Mouse (Mus musculus): ENCODE results near the gene Amn1. TPM values are rescaled to one million over a fixed set of nuclear protein-coding genes. Genes with fewer than 3 reads are reported as not detected.
"Not testable (repeated sequence)": the region's sequence is repeated elsewhere in the genome, so short reads cannot be mapped to it uniquely, and the experiment has no call there.

The Amn1 gene
- polyA plus RNA-seq, 1 experiment, result 2.6 TPM

- Histone ChIP-seq H3K4me1 (ENCODE audit: control insufficient read depth, insufficient read depth, low read length) (no peaks in the 10 kb centered on the region), H3K27ac (ENCODE audit: control insufficient read depth, insufficient read depth, low read depth, low read length, poor library complexity) (no peak overlapping the region), H3K4me3 (replicated peaks; ENCODE audit: control insufficient read depth, low read depth, low read length) (no peak overlapping the region)
- TF ChIP-seq POLR2A (IDR thresholded peaks at IDR 0.05; ENCODE audit: borderline replicate concordance, control insufficient read depth, low read depth, low read length), result no peak
- no peak for TF ChIP-seq CTCF (IDR thresholded peaks at IDR 0.05; ENCODE audit: control insufficient read depth, insufficient read depth, low read length)
- 68% methylated on average over 2 of the region's 2 CpGs for WGBS
Observed at GRCm38 (mm10) chr6:149168436-149168835, 20.1 kb downstream of the Amn1 start.

DNA sequence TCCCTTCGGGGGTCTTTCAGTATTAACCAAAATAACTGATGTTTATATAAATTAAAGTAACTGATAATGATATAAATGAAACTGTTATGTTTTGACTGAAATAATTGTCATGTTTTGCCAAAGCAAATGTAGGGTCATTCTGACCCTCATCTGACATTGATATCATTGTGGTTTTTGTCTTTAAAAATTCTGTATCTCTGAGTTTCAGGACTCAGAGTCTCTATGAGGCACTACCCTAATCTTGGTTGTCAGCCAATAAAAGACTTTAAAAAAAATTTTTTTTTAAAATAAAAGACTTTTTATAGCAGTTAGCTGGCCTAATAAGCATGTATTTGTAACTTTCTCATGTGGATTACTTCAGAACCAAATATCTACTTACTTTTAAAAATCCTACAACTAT is 20.8 kb downstream of the Amn1 start:
- TF ChIP-seq POLR2A (IDR thresholded peaks at IDR 0.05; ENCODE audit: borderline replicate concordance, control insufficient read depth, low read depth, low read length) (no peak), CTCF (IDR thresholded peaks at IDR 0.05; ENCODE audit: control insufficient read depth, insufficient read depth, low read length) (no peak)
- H3K4me3 ChIP-seq (replicated peaks; ENCODE audit: control insufficient read depth, low read depth, low read length), result no peak overlapping the region
- H3K27ac ChIP-seq (ENCODE audit: control insufficient read depth, insufficient read depth, low read depth, low read length, poor library complexity), result no peak overlapping the region
- WGBS, result 75% methylated on average over 1 of the region's 1 CpGs
- H3K4me1 ChIP-seq (ENCODE audit: control insufficient read depth, insufficient read depth, low read length), result no peaks in the 10 kb centered on the region

GRCm38 (mm10) chr6:149167038-149167437 is 21.5 kb downstream of the Amn1 start:
- not testable (repeated sequence) for H3K4me1 ChIP-seq (ENCODE audit: control insufficient read depth, insufficient read depth, low read length); H3K4me3 ChIP-seq (replicated peaks; ENCODE audit: control insufficient read depth, low read depth, low read length); H3K27ac ChIP-seq (ENCODE audit: control insufficient read depth, insufficient read depth, low read depth, low read length, poor library complexity)
- WGBS, result 83% methylated on average over 3 of the region's 4 CpGs

DNA sequence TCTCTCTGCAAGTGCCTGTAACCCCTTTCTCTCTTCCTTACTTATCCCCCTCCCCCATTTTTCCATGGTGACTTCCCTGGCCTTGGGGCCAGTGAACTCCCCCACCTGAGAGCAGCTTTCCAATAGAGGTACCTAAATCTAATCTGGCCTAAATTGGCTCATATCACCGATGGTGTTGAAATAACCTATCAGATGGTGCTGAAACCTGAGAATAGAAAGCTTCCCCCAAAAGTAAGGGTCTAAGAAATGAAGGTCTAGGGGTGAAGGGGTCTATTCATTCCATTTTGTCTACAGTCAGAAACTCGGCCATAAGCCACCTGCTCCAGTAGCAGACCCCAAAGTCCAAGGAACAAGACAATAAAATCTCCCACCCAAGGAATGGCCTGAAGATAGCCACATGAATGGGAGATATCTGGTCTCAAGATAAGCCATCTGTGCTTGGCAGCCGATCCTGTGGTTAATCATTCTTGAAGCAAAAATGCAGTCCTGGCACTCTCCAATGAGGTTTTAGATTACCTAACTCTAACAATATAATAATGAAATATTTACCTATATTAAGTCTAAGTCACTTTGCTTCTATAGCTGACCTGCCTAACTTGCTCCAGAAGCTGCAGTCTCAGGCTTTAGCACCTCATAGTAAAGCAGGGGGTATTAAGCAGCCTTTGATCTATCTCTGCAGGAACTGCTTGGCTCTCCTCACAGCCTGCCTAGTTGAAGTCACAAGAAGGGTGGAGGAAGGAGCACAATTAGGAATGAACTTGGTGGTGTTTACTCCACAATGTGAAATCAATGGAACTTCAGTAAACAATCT is 33.3 kb downstream of the Amn1 start:
- Histone ChIP-seq H3K4me3 (replicated peaks; ENCODE audit: control insufficient read depth, low read depth, low read length) (no peak overlapping the region), H3K27ac (ENCODE audit: control insufficient read depth, insufficient read depth, low read depth, low read length, poor library complexity) (no peak overlapping the region), H3K4me1 (ENCODE audit: control insufficient read depth, insufficient read depth, low read length) (no peaks in the 10 kb centered on the region)
- TF ChIP-seq POLR2A (IDR thresholded peaks at IDR 0.05; ENCODE audit: borderline replicate concordance, control insufficient read depth, low read depth, low read length), result no peak
- no peak for TF ChIP-seq CTCF (IDR thresholded peaks at IDR 0.05; ENCODE audit: control insufficient read depth, insufficient read depth, low read length)
- 61% methylated on average over 3 of the region's 3 CpGs for WGBS

- WGBS, result 68% methylated on average over 8 of the region's 8 CpGs
- Histone ChIP-seq H3K27ac (ENCODE audit: control insufficient read depth, insufficient read depth, low read depth, low read length, poor library complexity) (no peak overlapping the region), H3K4me3 (replicated peaks; ENCODE audit: control insufficient read depth, low read depth, low read length) (no peak overlapping the region), H3K4me1 (ENCODE audit: control insufficient read depth, insufficient read depth, low read length) (no peaks in the 10 kb centered on the region)
- TF ChIP-seq POLR2A (IDR thresholded peaks at IDR 0.05; ENCODE audit: borderline replicate concordance, control insufficient read depth, low read depth, low read length) (no peak), CTCF (IDR thresholded peaks at IDR 0.05; ENCODE audit: control insufficient read depth, insufficient read depth, low read length) (no peak)
Observed at GRCm38 (mm10) chr6:149154116-149155030, 34.1 kb downstream of the Amn1 start.

DNA sequence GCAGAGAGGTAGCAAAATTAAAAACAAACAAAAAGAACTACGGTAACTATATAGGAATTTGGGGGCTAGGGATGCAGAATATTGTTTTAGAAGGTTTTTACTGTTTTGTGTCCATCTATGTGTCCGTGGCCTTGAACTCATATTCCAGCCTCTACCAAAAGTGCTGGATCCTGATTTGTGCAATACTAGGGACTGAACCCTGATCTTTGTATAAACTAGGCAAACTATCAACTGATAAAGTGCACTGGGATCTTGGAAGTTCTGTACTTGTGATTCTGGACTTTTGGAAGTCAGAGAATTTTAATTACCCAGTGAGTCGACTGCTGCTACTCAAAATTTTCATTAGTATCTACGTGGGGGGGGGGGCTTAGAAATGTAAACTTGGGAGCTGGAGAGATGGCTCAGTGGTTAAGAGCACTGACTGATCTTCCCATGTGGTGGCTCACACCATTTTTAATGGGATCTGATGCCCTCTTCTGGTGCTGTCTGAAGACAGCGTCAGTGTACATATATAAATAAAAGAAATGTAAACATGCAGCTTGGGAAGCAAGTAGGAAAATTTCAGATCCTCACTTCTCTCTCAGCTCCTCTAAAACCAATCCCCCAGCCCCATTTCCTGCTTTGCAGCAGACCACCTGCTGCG is 34.9 kb downstream of the Amn1 start:
- Histone ChIP-seq H3K27ac (ENCODE audit: control insufficient read depth, insufficient read depth, low read depth, low read length, poor library complexity) (no peak overlapping the region), H3K4me1 (ENCODE audit: control insufficient read depth, insufficient read depth, low read length) (no peaks in the 10 kb centered on the region), H3K4me3 (replicated peaks; ENCODE audit: control insufficient read depth, low read depth, low read length) (no peak overlapping the region)
- WGBS, result 72% methylated on average over 6 of the region's 6 CpGs
- TF ChIP-seq CTCF (IDR thresholded peaks at IDR 0.05; ENCODE audit: control insufficient read depth, insufficient read depth, low read length), result no peak
- TF ChIP-seq POLR2A (IDR thresholded peaks at IDR 0.05; ENCODE audit: borderline replicate concordance, control insufficient read depth, low read depth, low read length), result no peak

DNA sequence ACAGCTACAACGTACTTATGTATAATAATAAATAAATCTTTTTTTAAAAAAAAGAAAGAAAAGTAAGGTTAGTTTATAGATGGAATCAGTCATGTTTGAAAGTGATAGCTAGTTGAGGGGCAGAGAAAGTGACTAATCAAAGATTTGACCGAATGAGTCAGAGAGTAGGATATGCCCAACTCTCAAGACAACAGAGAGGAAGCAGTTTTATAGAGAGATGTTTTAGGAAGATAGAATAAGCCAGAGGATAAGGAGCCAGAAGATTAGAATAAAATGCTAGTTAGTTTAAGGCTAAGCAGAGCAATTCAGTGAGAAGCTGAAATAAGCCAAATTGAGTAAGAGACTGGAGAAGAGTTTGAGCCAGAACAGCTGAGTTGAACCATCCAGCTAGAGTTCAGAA is 36.4 kb downstream of the Amn1 start:
- Histone ChIP-seq H3K4me3 (replicated peaks; ENCODE audit: control insufficient read depth, low read depth, low read length) (no peak overlapping the region), H3K27ac (ENCODE audit: control insufficient read depth, insufficient read depth, low read depth, low read length, poor library complexity) (no peak overlapping the region), H3K4me1 (ENCODE audit: control insufficient read depth, insufficient read depth, low read length) (no peaks in the 10 kb centered on the region)
- WGBS, result 70% methylated on average over 2 of the region's 2 CpGs
- TF ChIP-seq CTCF (IDR thresholded peaks at IDR 0.05; ENCODE audit: control insufficient read depth, insufficient read depth, low read length), result no peak
- no peak for TF ChIP-seq POLR2A (IDR thresholded peaks at IDR 0.05; ENCODE audit: borderline replicate concordance, control insufficient read depth, low read depth, low read length)
